Mouse (Mus musculus) hindbrain, embryonic 14.5 days (tissue): ENCODE measurements around the gene Gyg. TPM values are rescaled to one million over a fixed set of nuclear protein-coding genes. Genes with fewer than 3 reads are reported as not detected.

Source experiments
- ATAC-seq: fragments of 200-750 bp; cut with Nextera tagmentation; 2 replicates; pipeline ENCODE4 v1.8.0; 2017; ENCODE audit warnings: moderate number of reproducible peaks, mild to moderate bottlenecking, moderate TSS enrichment, moderate library complexity; ENCODE audit not compliant: low FRiP score
- DNase-seq: peaks from one replicate; pipeline ENCODE4 v3.0.0-alpha.2; 2015; ENCODE audit warnings: low spot score
- H3K27ac ChIP-seq: fragments of 300-500 bp; sonication (generic); 2 replicates; pipeline ENCODE4 v1.5.1; 2014; ENCODE audit warnings: mild to moderate bottlenecking, moderate library complexity
- H3K27me3 ChIP-seq: fragments of 300-500 bp; sonication (generic); 2 replicates; pipeline ENCODE4 v1.6.1; 2014; ENCODE audit warnings: mild to moderate bottlenecking, low read length, mixed read lengths; ENCODE audit not compliant: control insufficient read depth, insufficient read depth
- H3K36me3 ChIP-seq: fragments of 300-500 bp; sonication (generic); replicated peaks from 2 replicates; pipeline ENCODE4 v1.6.1; 2014; ENCODE audit not compliant: control insufficient read depth, insufficient read depth
- H3K4me1 ChIP-seq: fragments of 300-500 bp; sonication (generic); replicated peaks from 2 replicates; pipeline ENCODE4 v1.6.1; 2014; ENCODE audit warnings: antibody characterized with exemption, low read length, mixed read lengths; ENCODE audit not compliant: control insufficient read depth, insufficient read depth
- H3K4me2 ChIP-seq: fragments of 300-500 bp; sonication (generic); replicated peaks from 2 replicates; pipeline ENCODE4 v1.6.1; 2014; ENCODE audit warnings: mild to moderate bottlenecking, moderate library complexity
- H3K4me3 ChIP-seq: fragments of 300-500 bp; sonication (generic); replicated peaks from 2 replicates; pipeline ENCODE4 v1.5.1; 2014; ENCODE audit warnings: mild to moderate bottlenecking, low read length
- H3K9ac ChIP-seq: fragments of 300-500 bp; sonication (generic); 2 replicates; pipeline ENCODE4 v1.6.1; 2014
- H3K9me3 ChIP-seq: fragments of 300-500 bp; sonication (generic); 2 replicates; pipeline ENCODE4 v1.6.1; 2016; ENCODE audit warnings: low read length; ENCODE audit not compliant: control insufficient read depth
- WGBS: fragments of 180-500 bp; shearing (Covaris S2); extraction: QIAGEN DNeasy Blood & Tissue Kit; methylation state at CpG from one replicate; pipeline ENCODE4 v1.1.7; 2014; 5-methylcytosine and 5-hydroxymethylcytosine counted together
- polyA plus RNA-seq: library from polyadenylated mRNA; unstranded; fragments of >200 nt; fragmentation: Nextera tagmentation; extraction: Ambion mirVana; gene quantifications from 2 replicates; pipeline ENCODE4 v1.2.1, GENCODE M21; 2014

Gene Gyg
- polyA plus RNA-seq = 64.9 and 79.5 TPM in 2 replicates

DNA sequence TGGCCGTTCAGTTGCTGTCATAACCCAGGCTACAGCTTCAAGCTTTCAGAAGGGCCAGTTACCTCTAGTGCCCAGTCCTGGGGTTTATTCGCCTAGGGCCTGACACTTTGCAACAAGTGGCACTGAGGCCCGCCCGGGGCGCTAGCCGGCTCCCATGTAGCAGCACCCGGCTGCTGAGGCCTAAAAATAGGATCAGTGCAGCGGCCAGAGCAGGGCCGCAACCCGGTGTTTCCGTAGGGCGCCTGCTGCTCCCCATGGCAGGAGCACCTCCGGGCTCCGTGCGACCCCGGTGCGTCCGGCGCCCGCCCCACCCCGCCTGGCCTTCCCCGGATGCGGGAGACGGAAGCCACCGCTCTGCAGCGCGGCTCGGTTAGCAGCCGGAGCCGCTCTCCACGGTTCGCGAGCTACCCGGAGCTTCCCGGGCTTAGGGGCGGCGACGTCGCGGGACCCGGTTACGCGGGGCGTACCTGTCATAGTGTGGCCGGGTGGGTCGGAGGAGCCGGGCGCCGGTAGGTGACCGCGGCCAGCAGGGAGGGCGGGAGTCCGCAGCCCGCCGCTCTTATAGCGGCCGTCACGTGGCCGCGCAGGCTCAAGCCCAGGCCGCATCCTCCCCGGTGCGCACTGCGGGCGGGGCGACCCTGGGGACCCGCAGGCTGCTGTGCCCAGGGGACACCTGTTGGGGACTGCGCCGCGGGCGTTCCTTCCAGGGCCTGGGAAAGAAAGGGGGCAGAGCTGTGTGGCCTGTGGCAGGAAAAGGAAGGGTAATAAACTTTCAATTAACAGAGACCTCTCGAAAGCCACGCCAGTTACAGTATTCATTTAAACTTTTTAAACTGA is at the start of gene Gyg:
Gene Gyg, minus strand, starts transcription at position 787 of the 837 bp plus-strand sequence.
- peak; percentile 91 for ATAC-seq

DNA sequence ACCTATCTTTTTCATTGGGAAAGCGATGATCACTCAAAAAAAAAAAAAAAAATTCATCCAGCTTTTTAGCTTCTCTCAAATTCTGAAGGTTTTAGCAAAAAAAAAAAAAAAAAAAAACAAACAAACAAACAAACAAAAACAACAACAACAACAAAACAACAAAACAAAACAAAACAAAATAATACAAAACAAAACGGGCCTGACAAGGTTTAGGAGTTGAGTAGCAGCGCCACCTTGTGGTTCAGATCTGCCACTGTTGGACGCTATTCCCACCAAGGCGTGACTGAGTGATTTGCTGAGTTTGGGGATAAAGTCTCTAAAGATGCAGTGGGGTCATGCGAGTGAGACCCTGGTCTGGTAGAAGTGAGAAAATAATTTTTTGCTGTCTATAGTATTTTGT is 43.8 kb upstream of the Gyg start:
- DNase-seq (peak; percentile 77), ATAC-seq (peak; percentile 78; the same call in 1 of the 2 replicates)
- Histone ChIP-seq H3K4me2 (no peak overlapping the region), H3K27me3 (no peaks in the 10 kb centered on the region), H3K4me3 (no peak overlapping the region), H3K27ac (no peak overlapping the region), H3K9me3 (no peaks in the 10 kb centered on the region), H3K9ac (no peak overlapping the region), H3K36me3 (no peaks in the 10 kb centered on the region), H3K4me1 (no peaks in the 10 kb centered on the region)
- WGBS = 32% methylated on average over 6 of the region's 6 CpGs

More for the DNA sequence above, at the start of gene Gyg:
- H3K36me3 ChIP-seq = 0 out of 2 replicates have a peak, but pooled peaks cover 4% of the 10 kb centered on the region
- H3K27me3 ChIP-seq = no peaks in the 10 kb centered on the region
- H3K9ac ChIP-seq = peak within 1 kb of the TSS; percentile 85
- no peaks in the 10 kb centered on the region for H3K4me1 ChIP-seq
- H3K4me2 ChIP-seq = peak within 1 kb of the TSS; percentile 98
- 1% methylated on average over 70 of the region's 73 CpGs for WGBS
- peak; percentile 34 for DNase-seq
- H3K4me3 ChIP-seq = peak within 1 kb of the TSS; percentile 83
- no peak within 1 kb of the TSS for H3K27ac ChIP-seq
- no peaks in the 10 kb centered on the region for H3K9me3 ChIP-seq

- Histone ChIP-seq H3K4me2 (no peak overlapping the region), H3K27me3 (no peaks in the 10 kb centered on the region), H3K36me3 (no peaks in the 10 kb centered on the region), H3K9me3 (no peaks in the 10 kb centered on the region), H3K27ac (no peak overlapping the region), H3K4me3 (no peak overlapping the region), H3K4me1 (no peaks in the 10 kb centered on the region), H3K9ac (no peak overlapping the region)
- DNase-seq (no peak), ATAC-seq (no peak)
- 90% methylated on average over 10 of the region's 10 CpGs for WGBS
Measured at GRCm38 (mm10) chr3:20197878-20198277, 42.8 kb upstream of the Gyg start.

DNA sequence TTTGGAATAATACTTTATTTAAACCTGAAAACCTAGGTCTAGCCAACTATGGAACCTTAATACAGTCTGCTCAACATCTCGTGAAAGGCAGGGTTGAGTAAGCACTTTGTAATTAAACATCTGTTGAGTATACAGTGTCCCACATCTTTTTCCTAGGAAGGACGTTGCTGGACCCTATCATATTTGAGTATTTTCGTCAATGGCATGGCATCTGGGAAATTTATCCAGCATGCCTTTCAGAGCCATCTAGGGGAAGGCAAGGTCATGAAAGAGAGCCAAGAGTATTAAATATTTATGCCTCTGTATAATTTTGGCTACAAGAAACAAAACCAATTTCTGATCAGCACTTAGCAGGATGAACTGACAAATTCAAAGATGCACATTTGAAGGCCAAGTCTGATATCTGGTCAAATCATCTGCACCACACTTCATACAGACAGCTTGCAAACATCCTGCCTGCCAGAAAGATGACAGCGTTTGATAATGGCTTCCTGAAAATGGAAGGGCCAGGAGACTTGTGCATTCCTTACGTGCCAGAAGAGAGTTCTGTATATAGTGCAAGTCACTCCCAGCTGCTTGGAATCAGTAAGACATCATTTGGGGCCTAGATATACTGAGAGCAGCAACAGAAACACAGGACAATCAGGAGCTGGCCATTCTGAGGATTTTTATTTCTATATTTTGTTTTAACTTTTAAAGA is 34.0 kb upstream of the Gyg start:
- Histone ChIP-seq H3K9ac (no peak overlapping the region), H3K9me3 (no peaks in the 10 kb centered on the region), H3K4me1 (no peaks in the 10 kb centered on the region), H3K27ac (no peak overlapping the region), H3K4me3 (no peak overlapping the region), H3K27me3 (no peaks in the 10 kb centered on the region), H3K36me3 (no peaks in the 10 kb centered on the region), H3K4me2 (no peak overlapping the region)
- DNase-seq (no peak), ATAC-seq (no peak)
- 77% methylated on average over 5 of the region's 5 CpGs for WGBS

DNA sequence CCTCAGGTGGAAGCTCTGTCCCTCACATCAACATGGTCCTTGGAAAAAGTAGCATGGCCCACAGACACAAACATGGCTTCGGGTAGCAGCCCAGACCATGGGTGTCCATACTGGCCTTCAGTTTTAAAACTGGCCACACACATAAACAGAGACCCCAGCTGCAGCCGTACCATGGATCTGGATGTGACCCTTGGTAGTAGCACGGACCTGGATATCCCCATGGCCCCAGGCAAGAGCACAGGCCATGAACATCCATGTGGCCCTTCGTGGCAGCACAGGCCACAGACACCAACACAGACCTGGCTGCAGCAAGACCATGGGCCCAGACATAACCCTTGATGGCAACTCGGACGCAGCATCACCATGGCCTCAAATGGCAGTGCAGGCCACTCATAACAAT is 17.3 kb upstream of the Gyg start:
- no peak for DNase-seq
- no peak overlapping the region for H3K4me2 ChIP-seq

DNA sequence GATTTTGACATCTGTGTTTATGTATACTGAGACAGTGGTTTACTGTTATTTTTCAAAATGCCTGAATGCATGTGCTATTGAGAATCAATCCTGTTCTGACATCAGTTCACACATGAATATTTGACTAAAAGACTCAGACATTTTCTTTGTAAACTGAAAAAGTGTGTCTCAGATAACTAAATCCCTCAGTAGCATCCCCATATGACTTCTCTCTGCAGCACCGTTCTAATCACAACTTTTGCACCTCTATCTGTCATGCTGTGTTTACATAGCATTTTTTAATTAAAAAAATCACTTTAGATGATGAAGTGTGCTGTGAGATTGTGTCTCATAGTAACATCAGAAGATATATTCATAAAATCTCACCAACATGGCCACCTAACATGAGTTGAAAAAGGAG is 12.4 kb upstream of the Gyg start:
- Histone ChIP-seq H3K4me3 (no peak overlapping the region), H3K4me2 (no peak overlapping the region), H3K9me3 (no peaks in the 10 kb centered on the region), H3K27ac (no peak overlapping the region), H3K4me1 (no peaks in the 10 kb centered on the region), H3K9ac (no peak overlapping the region), H3K36me3 (no peaks in the 10 kb centered on the region), H3K27me3 (no peaks in the 10 kb centered on the region)
- no peak for ATAC-seq
- no peak for DNase-seq
- WGBS = 79% methylated on average over 1 of the region's 1 CpGs

More for the DNA sequence above, 17.3 kb upstream of the Gyg start:
- no peaks in the 10 kb centered on the region for H3K36me3 ChIP-seq
- no peak overlapping the region for H3K27ac ChIP-seq
- no peak overlapping the region for H3K4me3 ChIP-seq
- no peak for ATAC-seq
- no peaks in the 10 kb centered on the region for H3K9me3 ChIP-seq
- WGBS = 92% methylated on average over 6 of the region's 6 CpGs
- no peaks in the 10 kb centered on the region for H3K27me3 ChIP-seq
- H3K9ac ChIP-seq = no peak overlapping the region
- no peaks in the 10 kb centered on the region for H3K4me1 ChIP-seq

DNA sequence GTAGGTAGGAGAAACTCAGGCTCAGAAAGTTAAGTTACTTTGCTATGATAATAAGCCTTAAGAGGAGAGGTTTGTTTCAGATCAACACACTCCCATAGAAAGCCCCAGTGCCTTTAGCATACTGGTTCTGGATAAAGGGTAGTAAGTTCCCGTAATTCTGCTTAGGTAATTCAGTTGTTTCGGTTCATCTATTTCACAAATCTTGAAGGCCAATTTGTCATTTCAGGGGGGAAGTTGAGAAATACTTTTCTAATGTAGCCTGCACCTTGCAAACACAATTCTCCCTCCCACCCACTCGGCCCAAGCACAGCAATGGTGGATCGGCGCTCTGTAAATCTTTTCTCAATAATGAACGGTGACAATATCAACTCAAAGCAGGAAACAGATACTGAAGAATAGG is 359 bp upstream of the Gyg start:
- H3K4me1 ChIP-seq = no peaks in the 10 kb centered on the region
- H3K9ac ChIP-seq = no peak overlapping the region
- DNase-seq = no peak
- H3K9me3 ChIP-seq = no peaks in the 10 kb centered on the region
- H3K27me3 ChIP-seq = no peaks in the 10 kb centered on the region
- no peak for ATAC-seq
- no peaks in the 10 kb centered on the region for H3K36me3 ChIP-seq
- H3K4me3 ChIP-seq = peak overlapping the region; percentile 83; the same call in 1 of the 2 replicates
- H3K4me2 ChIP-seq = peak overlapping the region; percentile 98
- H3K27ac ChIP-seq = no peak overlapping the region
- WGBS = 88% methylated on average over 6 of the region's 6 CpGs

DNA sequence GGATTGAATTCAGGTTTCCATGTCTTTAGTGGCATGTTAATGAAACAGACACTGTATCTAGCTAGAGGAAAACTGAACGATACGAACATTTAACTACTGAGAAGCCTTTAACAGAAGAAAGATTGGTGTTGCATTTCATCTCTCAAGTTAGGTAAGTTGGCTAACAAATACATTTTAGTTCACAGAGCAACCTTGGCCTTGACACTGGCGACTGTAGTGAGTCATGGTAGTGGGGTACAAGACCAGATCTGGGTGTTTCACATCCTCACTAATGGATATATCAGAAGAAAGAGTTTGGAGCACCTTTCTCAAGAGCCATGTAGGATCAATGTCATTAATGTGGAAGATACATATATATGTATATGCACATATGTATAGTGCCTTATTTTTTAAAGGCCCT is 3.5 kb downstream of the Gyg start:
- no peak overlapping the region for H3K9ac ChIP-seq
- 95% methylated on average over 3 of the region's 3 CpGs for WGBS
- no peak overlapping the region for H3K4me3 ChIP-seq
- no peak overlapping the region for H3K27ac ChIP-seq
- no peaks in the 10 kb centered on the region for H3K27me3 ChIP-seq
- no peaks in the 10 kb centered on the region for H3K9me3 ChIP-seq
- ATAC-seq (no peak), DNase-seq (no peak)
- H3K36me3 ChIP-seq = peaks cover 18% of the 10 kb centered on the region; the same call in 1 of the 2 replicates
- no peak overlapping the region for H3K4me2 ChIP-seq
- no peaks in the 10 kb centered on the region for H3K4me1 ChIP-seq

- H3K9me3 ChIP-seq = no peaks in the 10 kb centered on the region
- no peak overlapping the region for H3K9ac ChIP-seq
- no peak overlapping the region for H3K27ac ChIP-seq
- no peak overlapping the region for H3K4me2 ChIP-seq
- ATAC-seq (no peak), DNase-seq (no peak)
- peaks cover 18% of the 10 kb centered on the region; the same call in 1 of the 2 replicates for H3K36me3 ChIP-seq
- H3K4me1 ChIP-seq = no peaks in the 10 kb centered on the region
- no peak overlapping the region for H3K4me3 ChIP-seq
- 73% methylated on average over 2 of the region's 2 CpGs for WGBS
- no peaks in the 10 kb centered on the region for H3K27me3 ChIP-seq
Measured at GRCm38 (mm10) chr3:20150511-20150910, 4.6 kb downstream of the Gyg start.
